10 mouse cellular contexts compared by ENCODE assay signal in the genomic region with DNA sequence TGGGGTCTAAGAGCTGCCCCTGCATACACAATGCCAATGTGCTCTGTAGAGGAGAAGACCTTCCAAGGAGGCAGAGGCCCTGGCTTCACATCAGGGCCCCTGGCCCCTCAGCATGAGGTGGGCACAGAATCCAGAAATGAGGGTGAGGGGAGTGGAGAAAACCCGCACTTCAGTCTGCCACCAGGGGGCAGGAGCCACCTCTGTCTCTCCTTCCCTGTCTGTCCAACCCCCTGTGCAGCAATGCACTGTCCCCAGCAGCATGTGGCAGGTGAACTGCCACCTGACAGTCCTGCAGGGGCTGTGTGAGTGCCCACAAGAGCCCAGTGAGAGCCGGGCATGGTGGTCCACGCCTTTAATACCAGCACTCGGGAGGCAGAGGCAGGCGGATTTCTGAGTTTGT. TPM values are rescaled to one million over a fixed set of nuclear protein-coding genes. Genes with fewer than 3 reads are reported as not detected.
DNase-seq lines count a peak whose midpoint lies in the region; ATAC-seq and TF ChIP-seq lines count a peak whose summit lies in the region.
"Had no signal": no experiment of that assay in that cellular context is flagged by ENCODE, and none has a peak within 500 bp of the region (broad histone marks: within the 10 kb centered on the region; RNA-seq: fewer than 3 reads in every experiment).

No protein-coding gene starts in this region.

- H3K9ac ChIP-seq in heart, adult 2 months (ENCODE audit: low read depth, low read length) = no peak overlapping the region
- H3K9ac ChIP-seq in liver, embryonic 14.5 days (replicated peaks) = no peak overlapping the region

- no peaks in the 10 kb centered on the region for H3K27me3 ChIP-seq in heart, adult 2 months (ENCODE audit: control insufficient read depth, insufficient read depth, low read length)
- H3K27me3 ChIP-seq in liver, embryonic 14.5 days (ENCODE audit: control insufficient read depth, insufficient read depth, low read length) = no peaks in the 10 kb centered on the region
- H3K27me3 ChIP-seq in heart, embryonic 10.5 days (ENCODE audit: insufficient read depth, poor library complexity, severe bottlenecking) = no peaks in the 10 kb centered on the region

- intact Hi-C loops in heart, adult 2 months (cut with DNase I) = no loop called here
- intact Hi-C loops in heart, postnatal 25 days (cut with DNase I) = loop anchor here (2.0 to 5.0 kb wide), 2 partner anchors 48 to 165 kb away; no protein-coding TSS in a partner anchor

- TF ChIP-seq CTCF in heart, adult 2 months (IDR thresholded peaks at IDR 0.05) = peak; percentile 53
- peak; percentile 75 for TF ChIP-seq CTCF in liver, embryonic 14.5 days (IDR thresholded peaks at IDR 0.05; ENCODE audit: low read depth)

- no peak for TF ChIP-seq EP300 in heart, adult 2 months (IDR thresholded peaks at IDR 0.05; ENCODE audit: insufficient read depth, low read depth, low read length)
- no peak for TF ChIP-seq EP300 in liver, embryonic 14.5 days (IDR thresholded peaks at IDR 0.05; ENCODE audit: low read depth)

- DNase-seq in heart, adult 2 months = peak in 1 of 2 experiments; percentile 18
- no peak for DNase-seq in heart, postnatal 25 days (ENCODE audit: low spot score)
- peak; percentile 39 for DNase-seq in right cerebral cortex, postnatal 14 days
- DNase-seq in right cerebral cortex, adult 2 months (ENCODE audit: low spot score in 2 of 2) = no peak
- DNase-seq in liver, embryonic 14.5 days (ENCODE audit: low read depth in 3 of 3, low spot score in 3 of 3) = no peak
- peak; percentile 79 for DNase-seq in thymus, postnatal 4 days
- DNase-seq in urinary bladder, postnatal 36 days (ENCODE audit: low spot score in 2 of 2) = no peak
- no peak for DNase-seq in heart, embryonic 10.5 days (ENCODE audit: low spot score)
- DNase-seq: kidney, adult 18-20 months had no signal

- no peak overlapping the region for H3K4me3 ChIP-seq in heart, adult 2 months
- no peak overlapping the region for H3K4me3 ChIP-seq in liver, embryonic 14.5 days (ENCODE audit: insufficient read depth in 1 of 2, low read depth in 2 of 2, low read length in 2 of 2)
- no peak overlapping the region for H3K4me3 ChIP-seq in heart, embryonic 10.5 days
- H3K4me3 ChIP-seq: megakaryocyte, embryonic 14.5 days had no signal

- no peak for ATAC-seq in liver, embryonic 14.5 days (ENCODE audit: insufficient read depth)

- H3K27ac ChIP-seq in heart, adult 2 months = no peak overlapping the region
- no peak overlapping the region for H3K27ac ChIP-seq in liver, embryonic 14.5 days
- no peak overlapping the region for H3K27ac ChIP-seq in heart, embryonic 10.5 days

- no peak for TF ChIP-seq POLR2A in heart, adult 2 months (IDR thresholded peaks at IDR 0.05; ENCODE audit: insufficient read depth, low read depth, low read length)

- no peaks in the 10 kb centered on the region for H3K9me3 ChIP-seq in liver, embryonic 14.5 days (ENCODE audit: control insufficient read depth, low read length)
- H3K9me3 ChIP-seq in heart, embryonic 10.5 days = no peaks in the 10 kb centered on the region
- H3K9me3 ChIP-seq: megakaryocyte, embryonic 14.5 days had no signal

- 64% methylated on average over 5 of the region's 5 CpGs for WGBS in heart, adult 2 months
- 40% methylated on average over 5 of the region's 5 CpGs for WGBS in liver, embryonic 14.5 days (ENCODE audit: insufficient replicate concordance)
- WGBS in heart, embryonic 10.5 days = 50% methylated on average over 5 of the region's 5 CpGs

- H3K4me1 ChIP-seq in heart, adult 2 months (ENCODE audit: control insufficient read depth, insufficient read depth, low read length) = no peaks in the 10 kb centered on the region; the same call in 1 of the 2 replicates
- H3K4me1 ChIP-seq in liver, embryonic 14.5 days (replicated peaks; ENCODE audit: control insufficient read depth in 2 of 2, insufficient read depth in 2 of 2, low read length in 1 of 2) = no peaks in the 10 kb centered on the region
- peaks cover 2% of the 10 kb centered on the region; the same call in 1 of the 2 replicates for H3K4me1 ChIP-seq in heart, embryonic 10.5 days

- no peaks in the 10 kb centered on the region for H3K36me3 ChIP-seq in heart, adult 2 months (ENCODE audit: control insufficient read depth, insufficient read depth, low read length)
- no peaks in the 10 kb centered on the region for H3K36me3 ChIP-seq in liver, embryonic 14.5 days (replicated peaks; ENCODE audit: control insufficient read depth, insufficient read depth, low read depth)
- H3K36me3 ChIP-seq in heart, embryonic 10.5 days = peaks cover 15% of the 10 kb centered on the region; the same call in 1 of the 2 replicates

- H3K4me2 ChIP-seq in liver, embryonic 14.5 days (ENCODE audit: low read depth) = no peak overlapping the region

- H3K79me2 ChIP-seq in heart, adult 2 months (replicated peaks; ENCODE audit: control insufficient read depth, insufficient read depth, low read length) = no peaks in the 10 kb centered on the region

RNA-seq across cellular contexts. Expression of gene Cstb, which starts 14.1 kb away (rescaled TPM):
- total RNA-seq in heart, adult 2 months (2021) = 10 to 100 TPM; 23.0 to 25.1 TPM
- 21.4 and 25.2 TPM in 2 replicates for polyA plus RNA-seq in heart, adult 2 months (2012; rRNA removed)
- 10 to 100 TPM; 23.7 to 28.4 TPM for total RNA-seq in heart, postnatal 25 days (2021)
- polyA plus RNA-seq in liver, embryonic 14.5 days (2012; rRNA removed) = 58.1 and 74.9 TPM in 2 replicates
- 111 and 122 TPM in 2 replicates for polyA plus RNA-seq in liver, embryonic 14.5 days (2014; fragmentation: Nextera tagmentation; extraction: Ambion mirVana)
- 117 and 136 TPM in 2 replicates for polyA plus RNA-seq in heart, embryonic 10.5 days (2016; fragmentation: Nextera tagmentation; extraction: Ambion mirVana)

RNA-seq across cellular contexts. Expression of gene Pdxk, which starts 25.2 kb away (rescaled TPM):
- total RNA-seq in heart, adult 2 months (2021) = 10 to 100 TPM; 12.1 to 12.4 TPM
- polyA plus RNA-seq in heart, adult 2 months (2012; rRNA removed) = 10.1 and 14.2 TPM in 2 replicates
- 10 to 100 TPM in 1 of 2 experiments, 1 to 10 TPM in 1; 9.3 to 12.0 TPM for total RNA-seq in heart, postnatal 25 days (2021)
- polyA plus RNA-seq in liver, embryonic 14.5 days (2012; rRNA removed) = 2.9 TPM in 2 replicates
- 3.2 and 3.3 TPM in 2 replicates for polyA plus RNA-seq in liver, embryonic 14.5 days (2014; fragmentation: Nextera tagmentation; extraction: Ambion mirVana)
- polyA plus RNA-seq in heart, embryonic 10.5 days (2016; fragmentation: Nextera tagmentation; extraction: Ambion mirVana) = 6.5 and 7.0 TPM in 2 replicates

RNA-seq across cellular contexts. Expression of gene Rrp1, which starts 26.7 kb away (rescaled TPM):
- 10 to 100 TPM; 88.8 to 94.4 TPM for total RNA-seq in heart, adult 2 months (2021)
- 51.3 and 91.5 TPM in 2 replicates for polyA plus RNA-seq in heart, adult 2 months (2012; rRNA removed)
- total RNA-seq in heart, postnatal 25 days (2021) = 100 to 1,000 TPM in 1 of 2 experiments, 10 to 100 TPM in 1; 92.7 to 102 TPM
- 43.0 and 69.7 TPM in 2 replicates for polyA plus RNA-seq in liver, embryonic 14.5 days (2012; rRNA removed)
- 79.8 and 89.7 TPM in 2 replicates for polyA plus RNA-seq in liver, embryonic 14.5 days (2014; fragmentation: Nextera tagmentation; extraction: Ambion mirVana)
- polyA plus RNA-seq in heart, embryonic 10.5 days (2016; fragmentation: Nextera tagmentation; extraction: Ambion mirVana) = 271 and 283 TPM in 2 replicates

Comparison
In these comparisons a context has a peak if more than half of its experiments do, and no peak if none do; other contexts are left out.
1. DNase-seq: peak in right cerebral cortex, postnatal 14 days (single experiment) and thymus, postnatal 4 days (single experiment); none in heart, postnatal 25 days (single experiment), right cerebral cortex, adult 2 months (0 of 2), liver, embryonic 14.5 days (0 of 3), urinary bladder, postnatal 36 days (0 of 2) and heart, embryonic 10.5 days (single experiment).